Mouse (Mus musculus) urinary bladder, postnatal 10 days (tissue): ENCODE measurements around the gene Camta1.

Source experiments
- DNase-seq: peaks from one replicate; pipeline ENCODE4 v3.0.0; 2022; ENCODE audit warnings: low spot score

Gene Camta1

DNA sequence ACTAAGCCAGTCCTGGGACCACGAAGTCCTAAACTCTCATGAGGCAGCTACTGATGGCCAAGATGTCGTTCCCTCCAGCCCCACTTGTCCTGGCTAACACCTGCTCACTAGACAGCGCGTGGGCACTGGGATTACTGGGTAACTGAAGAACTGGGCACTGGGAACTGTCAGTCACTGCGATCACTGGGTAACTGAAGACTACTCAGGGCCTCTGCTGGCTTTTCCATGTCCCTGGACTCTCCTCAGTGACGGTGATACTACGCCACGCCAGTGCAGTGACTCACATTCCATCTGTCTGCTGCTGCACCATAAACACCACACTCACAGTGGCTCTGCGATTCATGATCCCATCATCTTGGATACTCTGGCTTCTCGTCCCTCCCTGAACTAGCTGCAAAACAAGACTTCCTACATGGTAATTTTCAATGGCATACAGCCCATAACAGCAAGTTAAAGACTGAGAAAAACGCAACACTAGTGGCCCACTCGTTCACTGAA lies 81.7 kb downstream of the Camta1 start:
- no peak for DNase-seq

- DNase-seq, result no peak
Measured at GRCm38 (mm10) chr4:151778511-151778910, 83.2 kb downstream of the Camta1 start.

- DNase-seq, result no peak
Measured at GRCm38 (mm10) chr4:151777451-151777850, 84.2 kb downstream of the Camta1 start.

DNA sequence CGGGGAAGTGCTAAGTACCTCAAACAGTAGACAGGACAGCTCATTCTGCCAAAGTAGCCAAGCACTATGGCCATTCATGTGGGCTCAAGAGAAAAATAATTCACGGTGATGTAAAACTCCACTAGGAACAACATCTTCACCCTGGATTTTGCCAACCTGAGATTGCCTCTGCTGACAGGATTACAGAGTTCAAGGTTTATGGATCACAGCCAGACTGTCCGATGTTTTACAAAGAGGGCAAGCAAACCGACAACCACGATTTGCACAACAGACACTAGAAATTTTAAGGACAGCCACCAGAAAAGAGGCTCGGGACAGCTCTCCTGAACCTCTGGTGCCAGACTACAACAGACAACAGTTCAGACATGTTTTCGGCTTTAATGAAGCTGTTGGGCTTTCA lies 86.2 kb downstream of the Camta1 start:
- no peak for DNase-seq

DNA sequence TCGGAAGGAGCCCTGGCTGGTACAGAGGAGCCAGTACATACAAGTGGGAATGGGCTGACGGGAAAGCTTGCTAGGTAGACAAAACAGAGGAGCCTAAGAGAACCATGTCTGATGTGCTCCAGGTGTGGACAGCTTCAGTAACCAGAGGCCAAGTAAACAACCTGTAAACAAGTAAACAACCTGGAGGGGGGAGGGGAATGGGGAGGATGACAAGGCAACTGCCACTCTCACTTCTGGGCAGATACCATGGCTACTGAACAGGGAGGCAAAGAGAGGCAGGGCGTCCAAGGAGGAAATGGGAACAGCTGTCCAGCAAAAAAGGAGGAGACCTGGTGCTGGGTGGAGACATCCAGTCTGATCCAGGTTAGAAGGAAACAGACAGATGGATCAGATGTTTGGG lies 88.0 kb downstream of the Camta1 start:
- no peak for DNase-seq

- no peak for DNase-seq
Measured at GRCm38 (mm10) chr4:151773007-151773406, 88.7 kb downstream of the Camta1 start.

DNA sequence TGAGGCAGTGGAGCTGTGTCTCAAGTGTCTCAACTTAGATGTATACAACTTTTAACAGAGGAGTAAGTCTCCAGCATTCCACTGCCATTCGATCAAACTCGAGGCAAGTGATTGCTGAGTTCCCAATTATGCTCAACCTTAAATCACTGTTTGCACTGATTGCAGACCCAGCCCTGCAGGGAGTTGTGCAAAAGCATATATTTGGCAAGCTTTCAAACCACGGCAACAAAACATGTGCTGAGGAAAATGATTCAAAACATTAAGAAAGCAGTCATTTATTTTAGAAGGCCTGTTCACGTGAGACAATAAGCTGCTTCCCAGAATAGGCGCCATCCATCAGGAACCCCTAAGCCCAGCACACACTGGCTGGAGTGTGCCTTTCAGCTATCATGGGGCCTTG lies 91.0 kb downstream of the Camta1 start:
- no peak for DNase-seq

DNA sequence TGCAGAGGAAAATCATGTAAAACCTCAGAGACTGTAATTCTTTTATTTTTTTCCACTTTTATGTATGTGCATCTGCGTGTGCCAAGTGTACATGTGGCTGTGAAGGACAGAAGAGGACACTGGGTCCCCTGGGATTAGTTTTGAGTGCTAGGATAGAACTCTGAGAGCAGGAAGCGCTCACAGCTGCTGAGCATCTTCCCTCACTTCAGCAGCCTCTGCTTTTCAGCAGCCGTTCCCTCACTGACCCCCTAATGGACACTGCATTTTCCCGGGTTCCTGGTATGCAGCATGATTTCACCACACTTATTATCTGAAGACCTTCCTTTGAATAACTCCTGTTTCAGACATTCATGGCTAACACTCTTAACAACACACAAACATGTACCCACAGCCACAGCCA lies 93.9 kb downstream of the Camta1 start:
- DNase-seq, result no peak

GRCm38 (mm10) chr4:151767361-151767760 lies 94.3 kb downstream of the Camta1 start:
- DNase-seq, result no peak

DNA sequence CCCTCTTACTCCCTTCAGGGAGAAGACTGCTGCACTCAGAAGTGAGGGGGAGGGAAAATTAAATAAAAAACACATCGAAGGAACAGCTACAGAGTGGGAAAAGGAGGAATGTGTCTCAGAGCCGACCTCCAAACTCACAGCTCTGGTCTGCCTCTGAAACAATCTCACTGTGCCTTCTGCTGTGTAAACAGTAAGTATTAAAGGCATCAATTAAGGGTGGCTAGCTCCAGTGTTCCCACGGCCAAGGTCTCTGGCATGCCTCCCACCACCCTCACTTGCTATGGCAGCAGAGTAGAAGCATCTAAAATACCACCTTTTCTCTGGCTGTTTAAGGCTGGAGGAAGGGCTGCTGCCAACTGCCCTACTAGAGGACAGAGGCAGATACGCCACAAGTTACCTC lies 96.3 kb downstream of the Camta1 start:
- no peak for DNase-seq

DNA sequence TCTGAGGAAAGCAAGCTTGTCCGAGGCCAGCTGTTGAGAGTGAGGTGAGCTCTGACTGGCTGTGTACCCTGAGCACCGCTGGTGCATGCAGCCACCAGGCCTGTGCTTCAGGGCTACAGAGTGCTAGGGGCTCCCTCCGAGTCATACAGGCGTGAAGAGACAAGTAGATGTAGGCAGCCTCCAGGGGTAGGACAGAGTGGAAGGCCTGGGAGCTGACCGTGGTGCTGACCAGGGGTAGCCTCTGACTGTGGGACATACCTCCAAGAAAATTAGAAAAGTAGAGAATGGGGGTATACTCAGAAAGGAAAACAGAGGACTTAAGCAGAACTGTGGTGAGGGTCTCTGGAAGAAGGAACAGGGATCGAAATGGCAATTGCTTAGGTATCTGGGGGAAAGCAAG lies 97.7 kb downstream of the Camta1 start:
- DNase-seq, result no peak

- no peak for DNase-seq
Measured at GRCm38 (mm10) chr4:151759095-151759494, 102.6 kb downstream of the Camta1 start.

DNA sequence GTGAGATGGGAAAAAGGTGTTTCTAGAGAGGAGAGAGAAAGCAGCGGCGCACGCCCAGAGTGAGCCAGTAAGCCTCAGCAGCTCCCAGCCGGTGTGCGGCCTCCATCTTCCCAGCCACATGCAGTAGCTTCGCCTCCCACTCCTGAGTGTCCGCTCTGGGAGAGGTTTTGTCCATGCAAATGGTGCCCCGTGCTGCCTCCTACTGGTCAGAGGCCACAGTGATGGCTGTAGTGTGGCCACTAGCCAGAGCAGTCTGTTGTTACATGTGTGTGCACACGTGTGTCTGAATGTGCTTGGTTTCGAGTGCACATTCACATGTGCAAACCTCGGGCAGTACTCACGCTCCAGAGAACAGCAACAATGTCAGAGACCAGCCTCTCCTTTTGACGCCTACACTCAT lies 103.3 kb downstream of the Camta1 start:
- no peak for DNase-seq

GRCm38 (mm10) chr4:151757261-151757660 lies 104.4 kb downstream of the Camta1 start:
- no peak for DNase-seq

- DNase-seq, result no peak
Measured at GRCm38 (mm10) chr4:151756400-151756799, 105.3 kb downstream of the Camta1 start.

- DNase-seq, result no peak
Measured at GRCm38 (mm10) chr4:151753231-151753630, 108.4 kb downstream of the Camta1 start.

DNA sequence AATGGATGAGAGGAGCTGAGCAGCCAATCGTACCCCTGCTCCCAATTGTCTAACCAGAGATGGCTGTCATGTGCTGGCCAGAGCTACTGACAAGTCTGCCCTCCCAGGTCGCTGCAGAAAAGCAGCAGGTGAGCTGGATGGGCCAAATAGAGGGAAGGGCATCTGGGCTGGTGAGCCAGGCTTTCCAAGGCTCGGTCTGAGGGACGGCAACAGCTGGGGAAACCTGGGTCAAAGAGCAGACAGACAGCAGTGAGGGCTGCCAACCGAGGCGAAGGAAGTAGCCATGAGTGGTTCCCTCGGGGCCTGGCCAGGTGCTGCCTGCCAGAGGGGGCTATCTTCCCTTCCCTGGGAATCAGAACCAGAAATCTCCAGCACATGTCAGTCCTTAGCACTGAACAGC lies 109.1 kb downstream of the Camta1 start:
- no peak for DNase-seq

DNA sequence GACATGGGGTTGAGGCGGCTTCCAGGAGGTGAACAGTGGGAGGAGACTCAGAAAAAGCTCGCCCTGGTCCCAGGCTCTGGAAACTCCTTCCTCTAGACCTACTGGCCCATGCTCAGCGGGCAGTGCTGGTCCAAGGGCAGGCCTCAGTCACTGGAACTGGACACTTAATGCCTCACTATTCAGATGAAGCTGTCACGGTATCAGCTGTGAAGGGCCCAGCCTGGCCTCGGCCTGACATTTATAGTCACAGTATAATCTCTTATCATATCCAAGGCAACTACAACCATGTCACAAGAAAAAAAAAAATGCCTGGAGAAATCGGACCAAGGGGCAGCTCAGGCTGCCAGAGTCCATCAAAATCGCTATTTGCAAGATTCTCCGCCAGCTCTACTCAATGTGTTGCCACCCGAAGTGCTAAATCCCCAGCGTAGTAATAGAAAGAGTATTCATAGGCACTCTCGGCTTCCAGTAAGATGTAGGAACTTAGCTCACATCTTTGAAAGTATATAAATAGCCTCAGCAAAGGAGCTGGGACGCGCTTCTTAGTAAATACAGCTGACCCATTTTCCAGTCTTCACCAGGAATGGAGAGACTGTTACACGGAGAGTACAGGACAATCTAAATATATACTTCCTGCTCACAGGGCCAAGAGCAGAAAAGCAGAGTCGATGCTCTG lies 110.3 kb downstream of the Camta1 start:
- DNase-seq, result no peak

DNA sequence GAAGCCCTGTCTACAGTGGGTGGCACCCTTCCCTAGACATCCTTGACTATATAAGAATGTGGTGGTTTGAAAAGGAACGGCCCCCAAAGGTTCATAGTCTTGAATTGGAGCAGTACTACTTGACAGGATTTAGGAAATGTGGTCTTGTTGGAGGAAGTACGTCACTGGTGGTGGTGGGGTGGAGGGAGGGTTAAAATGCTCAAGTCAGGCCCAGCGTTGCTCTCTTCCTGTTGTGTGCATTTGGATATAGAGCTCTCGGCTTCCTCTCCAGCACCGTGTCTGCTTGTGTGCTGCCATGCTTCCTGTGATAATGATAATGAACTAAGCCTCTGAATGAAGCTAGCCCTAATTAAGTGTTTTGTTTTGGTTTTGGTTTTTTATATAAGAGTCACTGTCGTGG lies 114.0 kb downstream of the Camta1 start:
- DNase-seq, result no peak

GRCm38 (mm10) chr4:151746002-151746606 lies 115.6 kb downstream of the Camta1 start:
- no peak for DNase-seq

- DNase-seq, result no peak
Measured at GRCm38 (mm10) chr4:151741249-151742137, 120.2 kb downstream of the Camta1 start.

- DNase-seq, result no peak
Measured at GRCm38 (mm10) chr4:151739348-151739956, 122.2 kb downstream of the Camta1 start.
